Mouse (Mus musculus): ENCODE data around the gene Ncapd2. TPM values are rescaled to one million over a fixed set of nuclear protein-coding genes. Genes with fewer than 3 reads are reported as not detected.
A peak's percentile ranks its signal among the peaks of the same experiment; 100 is the strongest.

Ncapd2 gene
- polyA plus RNA-seq, 1 experiment from 2014 or later, result 5.9 TPM

DNA sequence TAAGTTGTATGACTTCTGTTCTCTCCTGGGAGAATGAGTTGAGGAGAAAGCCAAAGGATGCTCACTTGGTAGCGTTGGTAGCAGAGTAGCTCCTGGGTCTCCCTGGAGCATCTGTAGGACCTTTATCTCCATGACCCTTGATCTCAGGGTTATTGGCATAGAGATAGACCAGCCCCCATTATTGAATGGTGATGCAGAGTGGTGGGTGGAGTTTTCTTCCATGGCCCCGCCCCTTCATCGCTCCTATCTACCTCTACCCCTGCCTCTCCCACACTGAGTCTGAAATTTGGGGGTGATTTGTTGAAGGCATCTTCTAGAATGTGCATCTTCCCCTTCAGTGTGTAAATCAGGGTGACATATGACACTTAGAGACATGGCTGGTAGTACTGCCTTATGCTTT is 35.0 kb downstream of the Ncapd2 start:
- Histone ChIP-seq H3K27me3 (replicated peaks; ENCODE audit: insufficient read depth, low read length) (no peaks in the 10 kb centered on the region), H3K4me2 (replicated peaks; ENCODE audit: low read depth, low read length) (no peak overlapping the region), H3K27ac (ENCODE audit: low read length) (no peak overlapping the region), H3K4me1 (ENCODE audit: insufficient read depth, low read depth, low read length) (no peaks in the 10 kb centered on the region), H3K4me3 (ENCODE audit: low read depth, low read length) (no peak overlapping the region), H3K9ac (replicated peaks; ENCODE audit: low read depth) (no peak overlapping the region), H3K9me3 (ENCODE audit: low read length) (no peaks in the 10 kb centered on the region), H3K36me3 (ENCODE audit: insufficient read depth, low read length) (0 out of 2 replicates have a peak, but pooled peaks cover 7% of the 10 kb centered on the region)
- 88% methylated on average over 3 of the region's 3 CpGs for WGBS
- DNase-seq (ENCODE audit: low spot score) (no peak), ATAC-seq (no peak)
- TF ChIP-seq CTCF (IDR thresholded peaks at IDR 0.05) (no peak), EP300 (IDR thresholded peaks at IDR 0.05) (no peak)

DNA sequence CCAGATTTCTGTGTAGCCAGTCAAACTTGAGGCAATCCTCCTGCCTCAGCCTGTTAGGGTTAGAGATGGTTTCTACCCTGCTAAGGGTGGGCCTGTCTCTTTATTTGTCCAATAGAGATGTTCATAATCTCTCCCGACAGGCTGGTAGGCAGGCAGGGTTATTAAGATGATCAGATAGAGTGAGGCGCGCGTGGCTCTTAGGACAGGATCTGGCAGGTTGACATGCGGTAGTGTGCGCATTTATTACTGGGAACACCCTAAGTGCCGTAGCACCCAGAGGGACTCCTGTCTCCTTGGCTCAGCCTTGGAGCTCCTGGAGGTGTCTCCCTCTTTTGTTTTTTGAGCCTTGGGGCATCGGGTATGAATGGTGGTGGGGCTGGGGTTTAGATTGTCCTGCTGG is 36.2 kb downstream of the Ncapd2 start:
- H3K9ac ChIP-seq (replicated peaks; ENCODE audit: low read depth), result no peak overlapping the region
- no peak overlapping the region for H3K27ac ChIP-seq (ENCODE audit: low read length)
- H3K27me3 ChIP-seq (replicated peaks; ENCODE audit: insufficient read depth, low read length), result no peaks in the 10 kb centered on the region
- H3K4me1 ChIP-seq (ENCODE audit: insufficient read depth, low read depth, low read length), result no peaks in the 10 kb centered on the region
- 88% methylated on average over 8 of the region's 8 CpGs for WGBS
- ATAC-seq (no peak), DNase-seq (ENCODE audit: low spot score) (no peak)
- H3K36me3 ChIP-seq (ENCODE audit: insufficient read depth, low read length), result no peaks in the 10 kb centered on the region
- no peaks in the 10 kb centered on the region for H3K9me3 ChIP-seq (ENCODE audit: low read length)
- TF ChIP-seq EP300 (IDR thresholded peaks at IDR 0.05) (no peak), CTCF (IDR thresholded peaks at IDR 0.05) (no peak)
- H3K4me2 ChIP-seq (replicated peaks; ENCODE audit: low read depth, low read length), result no peak overlapping the region
- H3K4me3 ChIP-seq (ENCODE audit: low read depth, low read length), result no peak overlapping the region

DNA sequence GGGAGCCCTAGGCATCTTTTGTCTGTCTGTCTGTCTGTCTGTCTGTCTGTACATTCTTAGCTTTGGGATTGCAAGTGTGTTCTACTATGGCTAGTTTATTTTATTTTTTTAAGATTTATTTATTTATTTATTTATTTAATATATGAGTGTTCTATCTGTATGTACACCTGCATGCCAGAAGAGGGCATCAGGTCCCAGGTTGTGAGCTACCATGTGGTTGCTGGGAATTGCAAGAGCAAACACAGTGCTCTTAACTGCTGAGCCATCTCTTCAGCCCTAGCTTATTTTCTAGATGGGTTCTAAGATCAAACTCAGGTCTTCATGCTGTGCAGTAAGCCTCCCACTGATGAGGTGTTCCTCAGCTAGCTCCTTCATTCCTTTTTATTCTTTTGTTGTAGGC is 37.0 kb downstream of the Ncapd2 start:
- TF ChIP-seq EP300 (IDR thresholded peaks at IDR 0.05) (no peak), CTCF (IDR thresholded peaks at IDR 0.05) (peak; percentile 55)
- DNase-seq (ENCODE audit: low spot score) (peak; percentile 60), ATAC-seq (0 out of 2 replicates have a peak, but pooled peaks have one; percentile 21)

DNA sequence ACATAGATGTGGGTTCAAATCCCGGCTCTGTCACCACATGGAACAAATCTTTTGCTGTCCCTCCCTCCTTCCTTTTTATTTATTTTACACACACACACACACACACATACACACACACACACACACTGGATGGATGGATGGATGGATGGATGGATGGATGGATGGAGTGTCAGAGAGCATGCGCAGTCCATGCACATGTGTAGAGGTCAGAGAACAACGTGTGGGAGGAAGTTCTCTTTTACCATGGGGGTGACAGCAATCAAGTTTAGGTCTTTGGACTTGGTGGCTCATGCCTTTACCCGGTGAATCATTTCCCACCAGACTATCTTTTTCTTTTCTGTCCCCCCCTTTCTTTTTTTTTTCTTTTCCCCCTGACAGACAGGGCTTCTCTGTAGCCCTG is 37.8 kb downstream of the Ncapd2 start:
- TF ChIP-seq EP300 (IDR thresholded peaks at IDR 0.05) (no peak), CTCF (IDR thresholded peaks at IDR 0.05) (no peak)
- H3K4me2 ChIP-seq (replicated peaks; ENCODE audit: low read depth, low read length), result no peak overlapping the region
- ATAC-seq (no peak), DNase-seq (ENCODE audit: low spot score) (no peak)
- H3K9ac ChIP-seq (replicated peaks; ENCODE audit: low read depth), result no peak overlapping the region
- H3K27ac ChIP-seq (ENCODE audit: low read length), result no peak overlapping the region
- WGBS, result 80% methylated on average over 4 of the region's 4 CpGs
- H3K4me3 ChIP-seq (ENCODE audit: low read depth, low read length), result no peak overlapping the region
- no peaks in the 10 kb centered on the region for H3K36me3 ChIP-seq (ENCODE audit: insufficient read depth, low read length)
- H3K27me3 ChIP-seq (replicated peaks; ENCODE audit: insufficient read depth, low read length), result no peaks in the 10 kb centered on the region
- no peaks in the 10 kb centered on the region for H3K9me3 ChIP-seq (ENCODE audit: low read length)
- H3K4me1 ChIP-seq (ENCODE audit: insufficient read depth, low read depth, low read length), result no peaks in the 10 kb centered on the region

More for the DNA sequence above, 37.0 kb downstream of the Ncapd2 start:
- Histone ChIP-seq H3K27ac (ENCODE audit: low read length) (no peak overlapping the region), H3K9me3 (ENCODE audit: low read length) (no peaks in the 10 kb centered on the region), H3K4me2 (replicated peaks; ENCODE audit: low read depth, low read length) (no peak overlapping the region), H3K4me1 (ENCODE audit: insufficient read depth, low read depth, low read length) (no peaks in the 10 kb centered on the region), H3K27me3 (replicated peaks; ENCODE audit: insufficient read depth, low read length) (no peaks in the 10 kb centered on the region), H3K9ac (replicated peaks; ENCODE audit: low read depth) (no peak overlapping the region), H3K36me3 (ENCODE audit: insufficient read depth, low read length) (no peaks in the 10 kb centered on the region), H3K4me3 (ENCODE audit: low read depth, low read length) (no peak overlapping the region)

DNA sequence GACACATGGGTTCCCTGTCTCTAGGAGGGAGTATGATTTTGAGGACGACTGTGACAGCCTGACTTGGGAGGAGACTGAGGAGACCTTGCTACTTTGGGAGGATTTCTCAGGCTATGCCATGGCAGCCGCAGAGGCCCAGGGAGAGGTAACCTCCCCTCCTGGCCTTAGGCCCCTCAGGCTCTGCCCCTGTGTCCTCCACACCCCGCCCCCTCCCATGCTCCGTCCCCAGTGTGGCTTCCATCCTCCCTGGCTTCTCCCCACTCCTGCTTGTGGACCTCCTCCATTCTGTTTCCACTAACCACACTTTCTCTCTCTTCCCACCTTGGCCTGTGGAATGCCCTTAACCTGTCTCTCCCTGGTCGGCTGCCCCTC is 38.5 kb downstream of the Ncapd2 start:
- Histone ChIP-seq H3K4me2 (replicated peaks; ENCODE audit: low read depth, low read length) (no peak overlapping the region), H3K36me3 (ENCODE audit: insufficient read depth, low read length) (no peaks in the 10 kb centered on the region), H3K4me3 (ENCODE audit: low read depth, low read length) (no peak overlapping the region), H3K9me3 (ENCODE audit: low read length) (no peaks in the 10 kb centered on the region), H3K27ac (ENCODE audit: low read length) (no peak overlapping the region), H3K27me3 (replicated peaks; ENCODE audit: insufficient read depth, low read length) (no peaks in the 10 kb centered on the region), H3K9ac (replicated peaks; ENCODE audit: low read depth) (no peak overlapping the region), H3K4me1 (ENCODE audit: insufficient read depth, low read depth, low read length) (no peaks in the 10 kb centered on the region)
- no peak for DNase-seq (ENCODE audit: low spot score)
- 75% methylated on average over 5 of the region's 5 CpGs for WGBS
- TF ChIP-seq EP300 (IDR thresholded peaks at IDR 0.05) (no peak), CTCF (IDR thresholded peaks at IDR 0.05) (no peak)
- ATAC-seq, result no peak

DNA sequence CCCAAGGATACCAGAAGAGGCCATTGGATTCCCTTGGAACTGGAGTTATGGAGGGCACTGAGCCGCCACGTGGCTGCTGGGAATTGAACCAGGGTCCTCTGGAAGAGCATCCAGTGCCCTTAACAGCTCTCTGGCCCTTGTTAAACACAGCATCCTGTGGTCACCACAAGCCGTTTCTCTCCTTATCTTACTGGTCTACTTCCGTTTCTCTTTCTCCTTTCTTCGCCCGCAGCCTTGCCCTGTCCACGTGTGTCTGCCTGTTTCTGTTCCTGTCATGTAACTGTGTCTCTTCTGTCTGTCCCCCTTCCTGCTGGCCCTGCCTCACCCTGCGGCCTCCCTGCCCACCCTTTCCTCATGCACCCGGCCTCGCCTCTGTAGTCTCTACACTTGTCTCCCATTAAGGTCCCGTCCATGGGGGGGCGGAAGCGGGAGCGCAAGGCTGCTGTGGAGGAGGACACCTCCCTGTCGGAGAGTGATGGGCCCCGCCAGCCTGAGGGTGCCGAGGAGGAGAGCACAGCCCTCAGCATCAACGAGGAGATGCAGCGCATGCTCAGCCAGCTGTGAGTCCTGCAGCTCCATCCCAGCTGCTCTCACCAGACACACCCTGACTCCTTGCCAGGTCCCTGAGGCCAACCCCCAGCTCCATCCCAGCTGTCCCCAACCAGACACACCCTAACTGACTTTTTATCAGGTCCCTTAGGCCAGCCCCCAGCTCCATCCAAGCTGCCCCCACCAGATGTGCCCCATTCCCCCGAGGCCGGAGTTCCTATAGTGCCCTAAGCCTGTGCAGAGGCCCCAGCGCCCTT is 39.1 kb downstream of the Ncapd2 start:
- 72% methylated on average over 22 of the region's 22 CpGs for WGBS
- no peak overlapping the region for H3K4me3 ChIP-seq (ENCODE audit: low read depth, low read length)
- TF ChIP-seq EP300 (IDR thresholded peaks at IDR 0.05) (no peak), CTCF (IDR thresholded peaks at IDR 0.05) (no peak)
- DNase-seq (ENCODE audit: low spot score) (no peak), ATAC-seq (no peak)
- no peak overlapping the region for H3K9ac ChIP-seq (replicated peaks; ENCODE audit: low read depth)
- no peak overlapping the region for H3K27ac ChIP-seq (ENCODE audit: low read length)
- no peaks in the 10 kb centered on the region for H3K27me3 ChIP-seq (replicated peaks; ENCODE audit: insufficient read depth, low read length)
- no peaks in the 10 kb centered on the region for H3K36me3 ChIP-seq (ENCODE audit: insufficient read depth, low read length)
- H3K4me2 ChIP-seq (replicated peaks; ENCODE audit: low read depth, low read length), result no peak overlapping the region
- H3K9me3 ChIP-seq (ENCODE audit: low read length), result no peaks in the 10 kb centered on the region
- no peaks in the 10 kb centered on the region for H3K4me1 ChIP-seq (ENCODE audit: insufficient read depth, low read depth, low read length)
